Mouse (Mus musculus) CH12.LX (cell line): ENCODE data around the gene Fcor.

ENCODE experiments used
- BHLHE40 ChIP-seq: IDR thresholded peaks from 2 replicates; pipeline ENCODE4 v1.6.1; 2011; ENCODE audit warnings: mild to moderate bottlenecking, low read depth, low read length, improper control_type of control experiment
- CTCF ChIP-seq, 2 experiments: IDR thresholded peaks in 1 of 2; conservative IDR thresholded peaks in 1 of 2; 2 replicates each; pipeline ENCODE4 v1.5.1; 2011 to 2012; ENCODE audit warnings: low read depth in 2 of 2, low read length in 2 of 2, improper control_type of control experiment in 1 of 2, inconsistent platforms in 1 of 2, mild to moderate bottlenecking in 1 of 2, moderate library complexity in 1 of 2
- E2F4 ChIP-seq: IDR thresholded peaks from 2 replicates; pipeline ENCODE4 v1.6.1; 2011; ENCODE audit warnings: low read depth, low read length, improper control_type of control experiment; ENCODE audit not compliant: insufficient replicate concordance
- EP300 ChIP-seq: IDR thresholded peaks from 2 replicates; pipeline ENCODE4 v1.6.1; 2011; ENCODE audit warnings: low read length, improper control_type of control experiment
- HCFC1 ChIP-seq: IDR thresholded peaks from 2 replicates; pipeline ENCODE4 v1.6.1; 2012; ENCODE audit warnings: low read depth, mild to moderate bottlenecking, inconsistent platforms, low read length, improper control_type of control experiment
- JUN ChIP-seq: IDR thresholded peaks from 2 replicates; pipeline ENCODE4 v1.6.1; 2011; ENCODE audit warnings: low read depth, mild to moderate bottlenecking, low read length, improper control_type of control experiment, moderate library complexity; ENCODE audit not compliant: insufficient read depth
- MAX ChIP-seq: IDR thresholded peaks from 2 replicates; pipeline ENCODE4 v1.6.1; 2011; ENCODE audit warnings: low read length, improper control_type of control experiment
- MYC ChIP-seq: IDR thresholded peaks from 2 replicates; pipeline ENCODE4 v1.6.1; 2011; ENCODE audit warnings: low read depth, mild to moderate bottlenecking, improper control_type of control experiment, low read length
- POLR2A ChIP-seq: IDR thresholded peaks from 2 replicates; pipeline ENCODE4 v1.6.1; 2011; ENCODE audit warnings: low read depth, mild to moderate bottlenecking, improper control_type of control experiment, low read length
- RAD21 ChIP-seq: IDR thresholded peaks from 2 replicates; pipeline ENCODE4 v1.6.1; 2011; ENCODE audit warnings: low read depth, mild to moderate bottlenecking, low read length, improper control_type of control experiment, moderate library complexity
- UBTF ChIP-seq: IDR thresholded peaks from 2 replicates; pipeline ENCODE4 v1.6.1; 2012; ENCODE audit warnings: low read depth, mild to moderate bottlenecking, inconsistent platforms, low read length, improper control_type of control experiment, moderate library complexity
- USF2 ChIP-seq: conservative IDR thresholded peaks from 2 replicates; pipeline ENCODE4 v1.6.1; 2011; ENCODE audit warnings: low read depth, low read length, improper control_type of control experiment
- ZKSCAN1 ChIP-seq: IDR thresholded peaks from 2 replicates; pipeline ENCODE4 v1.6.1; 2012; ENCODE audit warnings: low read depth, inconsistent platforms, low read length, improper control_type of control experiment, borderline replicate concordance

GRCm38 (mm10) chr8:3647561-3647960 lies 24.6 kb downstream of the Fcor start:
- TF ChIP-seq CTCF (conservative IDR thresholded peaks at IDR 0.05 in 1 of 2, IDR thresholded peaks at IDR 0.05 in 1 of 2; ENCODE audit: low read depth in 2 of 2, low read length in 2 of 2) = no peak
- no peak for TF ChIP-seq EP300
- TF ChIP-seq POLR2A = no peak
- TF ChIP-seq JUN = no peak
- TF ChIP-seq HCFC1 = no peak
- no peak for TF ChIP-seq E2F4
- no peak for TF ChIP-seq MYC
- TF ChIP-seq MAX = no peak
- no peak for TF ChIP-seq USF2
- no peak for TF ChIP-seq RAD21
- no peak for TF ChIP-seq ZKSCAN1
- TF ChIP-seq UBTF = no peak
- TF ChIP-seq BHLHE40 = no peak
